Mouse (Mus musculus) embryo, embryonic 11.5 days (tissue): ENCODE results near the gene Kif3c.
"Not testable (repeated sequence)": the region's sequence is repeated elsewhere in the genome, so short reads cannot be mapped to it uniquely, and the experiment has no call there.

Experiments used
- DNase-seq: peaks from one replicate; pipeline ENCODE4 v3.0.0-alpha.2; 2012; ENCODE audit warnings: low read depth, low spot score

The Kif3c gene

DNA sequence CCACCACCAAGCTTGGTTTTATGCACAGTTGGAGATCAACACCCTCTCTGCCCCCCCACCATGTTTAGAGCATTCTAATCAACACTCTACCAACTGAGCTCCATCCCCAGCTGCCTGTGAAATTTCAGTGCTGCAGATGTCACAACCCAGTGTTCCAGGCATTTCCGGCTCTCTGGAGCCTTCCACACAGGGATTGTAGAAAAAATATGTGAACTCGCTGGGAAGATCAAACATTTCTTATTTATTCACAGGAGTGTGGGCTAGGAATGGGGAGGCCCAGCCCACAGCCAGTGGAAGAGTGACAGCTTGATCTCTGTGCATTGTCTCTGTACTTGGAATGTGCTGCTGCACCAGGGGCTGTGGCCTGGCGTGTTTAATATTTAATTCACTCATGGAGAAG, 3.8 kb downstream of the Kif3c start:
- DNase-seq: no peak

DNA sequence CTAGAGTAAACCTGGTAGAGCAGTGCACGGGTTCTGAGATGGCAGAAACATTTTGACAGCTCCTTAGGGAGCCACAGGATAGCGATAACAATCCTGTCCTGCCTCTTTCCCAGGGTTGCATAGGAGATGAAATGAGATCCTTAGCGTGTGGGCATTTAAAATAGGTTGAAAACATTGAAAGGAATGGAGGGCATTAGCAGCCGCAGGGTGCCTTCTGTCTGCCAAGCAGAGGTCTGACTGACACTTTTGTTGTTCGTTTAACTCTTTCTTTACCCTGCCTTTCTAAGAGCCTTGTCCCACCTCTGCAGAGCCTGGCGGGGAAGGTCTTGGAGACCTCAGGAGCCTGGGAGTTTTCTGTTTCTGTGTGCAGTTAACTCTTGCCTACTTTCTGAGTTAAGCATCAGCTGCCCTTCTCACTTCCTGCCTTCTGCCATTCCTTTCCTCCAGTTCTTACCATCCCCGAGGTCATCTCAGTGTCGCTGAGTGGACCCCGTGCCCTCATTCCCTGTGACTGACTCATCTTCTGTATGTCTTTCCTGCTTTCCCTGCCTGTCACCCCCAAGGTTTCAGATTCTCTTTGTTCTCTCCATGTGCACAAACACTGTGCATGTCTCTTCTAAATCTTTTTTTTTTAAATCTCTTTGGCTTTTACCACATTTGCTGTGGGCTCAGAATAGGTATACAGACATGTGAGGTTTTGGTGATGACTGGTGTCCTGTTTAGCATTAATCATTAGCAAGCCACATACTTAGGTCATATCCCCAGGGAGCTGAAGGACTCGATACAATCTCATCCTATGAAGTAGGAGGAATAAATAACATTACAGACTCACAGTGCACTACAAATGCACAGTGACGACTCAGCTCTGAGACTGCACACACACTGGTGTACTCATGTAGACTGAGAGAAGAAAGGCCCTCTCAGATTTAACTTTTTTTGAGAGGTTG, 6.3 kb downstream of the Kif3c start:
- DNase-seq: no peak

DNA sequence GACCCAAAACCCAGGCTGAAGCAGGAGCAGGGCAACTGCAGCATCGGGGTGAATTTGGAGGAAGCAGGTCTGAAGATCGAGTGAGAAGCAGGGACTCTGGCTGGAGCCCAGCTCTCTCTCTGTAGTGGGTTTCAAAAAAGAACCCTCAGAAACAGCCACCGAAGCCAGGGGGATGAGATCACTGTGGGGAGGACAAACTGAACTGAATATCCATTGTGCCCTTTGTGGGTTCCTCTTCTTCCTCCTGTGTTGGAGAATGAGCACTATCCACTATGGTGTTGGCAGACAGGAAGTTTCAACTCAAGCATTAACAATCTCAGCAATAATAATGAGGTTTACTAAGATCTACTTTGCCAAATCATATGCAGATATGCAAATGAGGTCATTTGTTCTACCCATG, 7.1 kb downstream of the Kif3c start:
- DNase-seq: no peak

DNA sequence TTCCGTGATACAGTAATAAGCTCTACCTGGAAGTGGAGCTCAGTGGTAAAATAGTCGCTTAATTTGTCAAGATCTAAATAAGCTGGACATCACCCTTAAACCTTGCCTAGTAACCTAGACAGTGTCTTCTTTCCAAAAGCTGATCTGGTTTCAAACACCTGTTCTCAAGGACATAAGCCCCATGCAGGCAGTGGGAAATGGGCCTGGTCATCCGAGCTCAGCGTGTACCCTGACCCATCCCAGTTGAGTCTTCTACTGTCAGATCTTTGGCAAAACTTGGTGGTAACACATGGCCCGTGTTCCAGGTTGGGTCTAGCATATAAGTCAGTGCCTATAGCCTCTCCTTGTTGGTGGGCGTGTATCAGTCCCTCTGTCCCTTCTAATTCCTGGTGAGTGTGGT, 8.6 kb downstream of the Kif3c start:
- DNase-seq: no peak

- no peak for DNase-seq
Measured at GRCm38 (mm10) chr12:3374552-3374951, 9.6 kb downstream of the Kif3c start.

- no peak for DNase-seq
Measured at GRCm38 (mm10) chr12:3377190-3377589, 12.3 kb downstream of the Kif3c start.

GRCm38 (mm10) chr12:3377755-3378154, 12.8 kb downstream of the Kif3c start:
- DNase-seq: no peak

DNA sequence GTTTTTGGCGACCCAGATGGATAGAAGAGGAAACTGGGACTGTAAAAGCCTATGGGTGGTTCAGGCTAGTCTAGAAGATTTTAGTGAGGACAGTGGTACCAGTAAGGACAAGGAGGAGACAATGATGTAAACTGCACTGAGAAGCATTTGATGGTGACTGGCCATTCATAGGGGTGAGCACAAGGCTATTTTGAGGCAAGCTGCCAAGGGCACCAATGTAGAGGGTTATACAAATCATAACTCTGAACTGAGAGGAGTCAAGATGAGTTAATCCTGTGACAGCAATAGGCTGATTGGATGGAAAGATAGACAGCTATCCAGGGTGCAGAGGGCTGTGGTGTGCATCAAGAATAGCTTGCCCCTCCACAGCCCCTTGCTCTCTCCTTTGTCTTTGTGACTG, 19.9 kb downstream of the Kif3c start:
- DNase-seq: no peak

GRCm38 (mm10) chr12:3385271-3385670, 20.3 kb downstream of the Kif3c start:
- no peak for DNase-seq

- DNase-seq: no peak
Measured at GRCm38 (mm10) chr12:3385940-3386339, 21.0 kb downstream of the Kif3c start.

DNA sequence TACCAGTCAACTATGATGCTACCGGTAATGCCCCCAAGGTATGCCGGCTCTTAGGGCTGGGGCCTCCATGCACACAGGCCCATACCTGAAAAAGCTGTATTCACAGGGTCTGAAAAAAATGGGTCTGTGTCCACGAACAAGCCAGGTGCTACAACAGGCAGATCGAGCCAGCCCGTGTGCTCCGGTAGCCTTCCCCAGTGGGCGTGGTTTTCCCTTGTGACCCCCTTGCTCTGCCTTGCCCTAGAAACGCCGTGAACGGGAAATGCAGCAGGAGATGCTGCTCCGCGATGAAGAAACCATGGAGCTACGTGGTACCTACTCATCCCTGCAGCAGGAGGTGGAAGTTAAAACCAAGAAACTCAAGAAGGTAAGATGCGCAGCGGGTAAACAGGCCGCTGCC, 23.0 kb downstream of the Kif3c start:
- no peak for DNase-seq

GRCm38 (mm10) chr12:3389394-3389793, 24.5 kb downstream of the Kif3c start:
- DNase-seq: no peak

DNA sequence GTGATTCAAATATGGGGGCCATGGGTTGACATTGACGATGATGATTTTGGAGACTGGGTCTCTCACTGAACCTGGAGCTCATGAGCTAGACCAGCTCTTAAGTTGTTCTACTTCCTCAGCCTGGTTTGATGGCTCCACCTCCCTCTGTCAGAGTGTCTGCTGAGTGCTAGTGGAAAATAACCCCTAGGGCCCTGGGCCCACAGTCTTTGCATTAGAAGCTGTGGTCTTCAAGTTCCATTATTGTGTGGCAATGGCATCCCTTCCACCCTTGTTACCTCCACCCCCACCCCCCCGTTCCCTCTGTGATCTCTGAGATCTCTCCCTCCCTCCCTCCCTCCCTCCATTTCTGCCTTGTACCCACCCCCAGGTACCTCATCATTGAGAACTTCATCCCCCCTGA, 25.1 kb downstream of the Kif3c start:
- DNase-seq: no peak

DNA sequence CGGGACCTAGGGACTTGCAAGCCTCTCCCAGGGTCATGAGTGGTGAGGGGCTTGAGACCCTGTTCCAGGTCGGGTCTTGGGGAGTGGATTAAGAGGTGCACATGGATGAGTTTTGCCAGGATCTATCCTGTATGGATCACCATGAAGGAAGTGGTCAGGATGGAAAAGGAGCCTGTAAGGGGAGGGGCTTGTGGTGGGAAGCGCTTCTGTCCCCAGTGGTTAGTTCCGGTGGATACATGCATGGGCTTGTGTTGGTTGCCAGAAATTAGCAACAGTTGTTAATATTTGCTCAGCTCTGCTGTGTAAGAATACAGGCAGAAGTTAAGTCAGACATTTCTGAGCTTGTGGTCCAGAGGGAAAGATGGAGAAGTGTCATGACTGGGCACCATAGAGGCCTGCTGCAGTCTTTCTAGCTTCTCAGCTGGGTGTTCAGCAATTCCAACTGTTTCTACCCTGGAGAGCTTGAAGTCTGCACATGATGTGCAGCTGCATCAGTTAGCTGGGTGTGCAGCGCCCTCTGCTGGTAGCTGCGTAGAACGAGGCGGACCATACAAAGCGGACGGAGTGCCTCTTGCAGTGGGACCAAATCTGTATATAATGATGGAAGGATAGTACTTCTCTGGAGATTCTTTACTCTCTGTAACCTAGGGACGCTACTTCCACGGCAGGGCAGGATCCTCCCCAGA, 25.8 kb downstream of the Kif3c start:
- DNase-seq: peak; percentile 71

DNA sequence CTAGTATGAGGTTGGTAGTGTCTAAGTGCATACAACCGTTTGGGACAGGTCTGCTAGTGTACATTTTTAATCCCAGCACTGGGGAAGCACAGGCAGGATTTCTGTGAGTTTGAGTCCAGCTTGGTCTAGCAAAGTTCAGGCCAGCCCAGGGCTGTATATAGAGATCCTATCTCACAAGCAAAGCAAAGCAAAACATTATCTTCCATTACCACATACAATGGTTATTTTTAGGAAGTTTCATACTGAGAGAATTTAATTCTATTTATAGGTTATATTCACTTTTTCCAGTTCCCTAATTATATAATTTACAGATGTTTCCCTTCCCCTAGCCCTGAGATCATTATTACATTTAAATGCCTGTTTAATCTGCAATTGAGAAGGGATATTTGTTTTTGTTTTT, 26.3 kb downstream of the Kif3c start:
- no peak for DNase-seq

DNA sequence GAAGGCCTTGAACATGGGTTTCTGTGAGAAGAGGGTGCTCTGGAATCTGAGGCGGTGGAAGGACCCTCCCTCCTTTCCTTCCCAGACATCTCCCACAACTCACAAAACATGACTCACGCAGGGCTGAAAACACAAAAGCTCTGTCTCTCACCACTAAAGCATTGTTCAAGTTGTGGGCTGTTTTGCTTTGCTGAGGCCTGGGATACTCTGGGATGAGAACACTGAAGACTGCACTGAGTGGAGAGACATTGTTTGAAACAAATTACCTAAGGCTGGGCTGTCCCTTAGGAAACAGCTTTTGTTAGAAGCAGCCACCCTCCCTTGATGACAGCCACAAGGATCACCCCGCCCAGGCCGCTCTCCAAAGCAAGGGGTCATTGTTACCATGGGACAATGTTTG, 28.2 kb downstream of the Kif3c start:
- DNase-seq: no peak

GRCm38 (mm10) chr12:3396931-3397330, 32.0 kb downstream of the Kif3c start:
- no peak for DNase-seq

DNA sequence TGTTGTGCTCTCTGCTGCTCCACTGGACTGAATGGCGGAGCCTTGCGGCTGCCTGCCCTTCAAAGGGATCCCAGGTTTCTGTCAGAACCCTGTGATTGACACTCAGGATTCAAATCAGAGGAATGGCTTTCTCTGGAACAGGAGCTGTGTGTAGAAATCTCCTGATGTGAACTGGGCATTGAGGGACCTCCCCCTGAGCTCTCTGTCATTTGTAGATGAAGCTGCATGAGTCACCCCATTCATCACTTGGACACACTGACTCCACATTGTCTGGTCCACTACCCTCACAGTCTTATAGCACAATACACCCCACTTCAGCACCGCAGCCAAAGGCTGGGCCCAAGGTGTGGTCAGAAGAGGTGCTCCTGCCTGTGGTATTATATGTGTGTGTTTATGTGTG, 40.7 kb downstream of the Kif3c start:
- not testable (repeated sequence) for DNase-seq

- DNase-seq: no peak
Measured at GRCm38 (mm10) chr12:3406585-3406984, 41.7 kb downstream of the Kif3c start.

DNA sequence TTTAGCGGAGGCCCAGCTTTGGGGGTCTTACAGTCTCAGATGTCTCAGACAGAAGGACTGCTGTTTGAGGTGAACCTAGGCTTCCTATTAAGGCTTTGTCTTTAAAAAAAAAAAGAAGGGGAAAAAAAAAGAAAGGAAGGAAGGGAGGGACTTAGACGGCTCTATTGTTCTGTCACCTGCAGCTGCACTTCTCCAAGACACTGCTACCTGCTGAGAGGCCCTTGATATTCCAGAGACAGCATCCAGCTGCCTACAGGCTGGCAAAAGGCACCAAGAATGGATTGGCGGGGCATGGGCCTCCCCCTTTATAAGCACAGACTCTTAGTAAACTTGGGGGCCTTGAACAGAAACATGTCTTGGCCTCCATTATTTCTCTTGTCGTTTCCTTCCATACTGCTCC, 50.0 kb downstream of the Kif3c start:
- DNase-seq: no peak

DNA sequence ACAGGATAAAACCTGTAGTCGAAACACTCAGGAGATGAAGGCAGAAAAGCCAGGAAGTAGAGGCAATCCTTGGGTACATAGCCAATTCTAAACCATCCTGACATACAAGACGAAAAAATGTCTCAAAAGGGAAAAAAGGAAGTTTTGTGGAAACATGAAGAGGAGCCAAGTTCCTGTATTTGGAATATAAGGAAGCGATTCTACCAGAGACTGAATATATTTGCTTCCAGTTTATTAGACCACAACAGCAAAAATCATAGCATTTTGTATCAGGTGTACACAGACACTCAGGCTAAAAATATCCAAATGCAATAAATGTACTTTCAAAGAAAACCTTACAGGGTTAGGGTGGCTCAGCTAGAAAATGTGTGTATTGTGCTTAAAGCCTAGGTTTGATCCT, 53.8 kb downstream of the Kif3c start:
- DNase-seq: no peak

DNA sequence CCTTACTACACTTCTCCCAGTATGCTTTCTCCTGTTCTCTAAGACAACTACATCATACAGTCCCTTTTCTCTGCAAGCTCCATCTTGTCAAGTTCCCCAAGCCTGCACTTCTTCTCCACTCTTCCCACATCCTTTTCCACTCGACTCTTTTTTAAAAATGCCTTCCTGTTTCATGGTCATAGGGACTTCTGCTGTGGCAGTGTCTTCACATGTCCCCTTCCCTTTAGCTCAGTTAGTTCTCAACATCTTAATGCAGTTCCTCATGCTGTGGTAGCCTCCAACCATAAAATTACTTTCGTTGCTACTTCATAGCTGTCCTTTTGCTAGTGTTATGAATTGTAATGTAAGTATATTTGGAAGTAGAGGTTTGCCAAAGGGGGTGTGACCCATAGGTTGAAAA, 55.6 kb downstream of the Kif3c start:
- DNase-seq: no peak

DNA sequence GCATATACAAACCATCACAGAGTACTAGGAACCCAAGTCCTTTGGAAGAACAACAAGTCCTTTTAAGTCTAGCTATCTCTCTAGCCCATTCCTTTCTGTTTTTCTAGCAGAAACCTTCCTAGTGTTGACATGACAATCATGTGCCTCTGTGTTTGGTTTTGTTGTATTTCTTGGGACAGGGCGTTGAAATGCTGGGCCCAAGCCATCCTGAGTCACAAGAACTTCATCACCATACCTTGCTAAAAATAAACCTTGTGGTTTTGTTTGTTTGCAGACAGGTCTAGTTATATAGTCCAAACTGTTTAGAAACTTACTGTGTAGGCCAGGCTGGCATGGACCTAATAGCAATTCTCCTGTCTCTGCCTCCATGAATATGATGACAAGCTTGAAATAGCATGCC, 57.9 kb downstream of the Kif3c start:
- DNase-seq: no peak
